In the genomic region with DNA sequence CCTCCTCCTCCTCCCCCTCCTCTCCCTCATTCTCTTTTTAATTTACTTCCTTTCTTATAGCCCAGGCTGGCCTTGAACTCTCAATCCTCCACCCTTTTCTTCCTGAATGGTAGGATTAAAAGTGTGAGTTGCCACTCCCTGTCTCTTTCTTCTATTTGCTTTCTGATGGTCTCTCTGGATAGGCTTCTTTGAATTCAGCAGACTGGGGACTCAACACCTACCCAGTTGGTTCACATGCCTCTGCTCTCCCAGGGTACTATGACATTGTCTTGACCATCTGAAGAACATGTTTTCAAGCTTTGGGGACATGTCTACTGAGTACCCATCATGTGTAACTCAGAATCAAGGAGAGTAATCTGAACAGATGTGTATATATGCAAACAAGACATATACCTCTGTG, we compare ENCODE assay signal across 26 mouse cellular contexts.
"Had no signal": no experiment of that assay in that cellular context is flagged by ENCODE, and none has a peak within 500 bp of the region (broad histone marks: within the 10 kb centered on the region; RNA-seq: fewer than 3 reads in every experiment).

No protein-coding gene starts in this region.

- H3K9me3 ChIP-seq: embryonic facial prominence, embryonic 12.5 days; embryonic facial prominence, embryonic 13.5 days; embryonic facial prominence, embryonic 15.5 days; forebrain, embryonic 13.5 days; forebrain, embryonic 15.5 days; heart, embryonic 10.5 days had no signal

- H3K4me3 ChIP-seq: embryonic facial prominence, embryonic 10.5 days; embryonic facial prominence, embryonic 12.5 days; embryonic facial prominence, embryonic 13.5 days; embryonic facial prominence, embryonic 15.5 days; erythroblast, embryonic 14.5 days; forebrain, embryonic 10.5 days; forebrain, embryonic 12.5 days; forebrain, embryonic 13.5 days; forebrain, embryonic 15.5 days; gastrocnemius, adult 2 months; heart, adult 2 months; heart, embryonic 10.5 days had no signal

- H3K36me3 ChIP-seq: embryonic facial prominence, embryonic 10.5 days; embryonic facial prominence, embryonic 12.5 days; embryonic facial prominence, embryonic 13.5 days; embryonic facial prominence, embryonic 15.5 days; forebrain, embryonic 10.5 days; forebrain, embryonic 12.5 days; forebrain, embryonic 15.5 days; heart, embryonic 10.5 days had no signal

- H3K27me3 ChIP-seq: embryonic facial prominence, embryonic 12.5 days; embryonic facial prominence, embryonic 13.5 days; embryonic facial prominence, embryonic 15.5 days; forebrain, embryonic 12.5 days; forebrain, embryonic 13.5 days; forebrain, embryonic 15.5 days had no signal

- H3K4me1 ChIP-seq: embryonic facial prominence, embryonic 10.5 days; embryonic facial prominence, embryonic 12.5 days; embryonic facial prominence, embryonic 13.5 days; embryonic facial prominence, embryonic 15.5 days; forebrain, embryonic 12.5 days; forebrain, embryonic 13.5 days; forebrain, embryonic 15.5 days; heart, embryonic 10.5 days had no signal

- H3K4me2 ChIP-seq: embryonic facial prominence, embryonic 12.5 days; embryonic facial prominence, embryonic 13.5 days; embryonic facial prominence, embryonic 15.5 days; forebrain, embryonic 12.5 days; forebrain, embryonic 13.5 days; forebrain, embryonic 15.5 days had no signal

- H3K9ac ChIP-seq: embryonic facial prominence, embryonic 12.5 days; embryonic facial prominence, embryonic 13.5 days; embryonic facial prominence, embryonic 15.5 days; forebrain, embryonic 12.5 days; forebrain, embryonic 13.5 days; forebrain, embryonic 15.5 days; forebrain, postnatal 0 days had no signal

- H3K27ac ChIP-seq: embryonic facial prominence, embryonic 10.5 days; embryonic facial prominence, embryonic 12.5 days; embryonic facial prominence, embryonic 13.5 days; embryonic facial prominence, embryonic 15.5 days; forebrain, embryonic 10.5 days; forebrain, embryonic 12.5 days; forebrain, embryonic 13.5 days; forebrain, embryonic 15.5 days; gastrocnemius, adult 2 months; heart, adult 2 months; heart, embryonic 10.5 days had no signal

- DNase-seq: cerebellum, adult 9-11 months; cerebellum, postnatal 10 days; cerebellum, postnatal 14 days; cerebellum, postnatal 25 days; cerebellum, postnatal 36 days; embryo, embryonic 11 days; forebrain, postnatal 0 days; gastrocnemius, adult 2 months; gastrocnemius, postnatal 10 days; gastrocnemius, postnatal 14 days; gastrocnemius, postnatal 25 days; gastrocnemius, postnatal 36 days; heart, adult 11 months; heart, adult 2 months had no signal

- ATAC-seq: forebrain, embryonic 13.5 days; forebrain, embryonic 14.5 days; forebrain, embryonic 15.5 days; forebrain, embryonic 16.5 days; forebrain, postnatal 0 days had no signal
